Mouse (Mus musculus): ENCODE measurements at regions not wholly inside any gene's neighbourhood (a gene's known extent, or its start where the extent isn't known, plus 50 kb on each side); places are given as distances from the start of the nearest gene placed in this dataset.

GRCm38 (mm10) chr9:47432715-47433114 lies 97.3 kb upstream of the Cadm1 start:
- no peak for DNase-seq (ENCODE audit: low spot score in 2 of 2)

GRCm38 (mm10) chr9:47433185-47433584 lies 96.8 kb upstream of the Cadm1 start:
- DNase-seq (ENCODE audit: low spot score in 2 of 2), result no peak

- DNase-seq (ENCODE audit: low spot score in 2 of 2), result no peak
Measured at GRCm38 (mm10) chr9:47434091-47434490, 95.9 kb upstream of the Cadm1 start.

- no peak for DNase-seq (ENCODE audit: low spot score in 2 of 2)
Measured at GRCm38 (mm10) chr9:47438976-47439375, 91.0 kb upstream of the Cadm1 start.

- no peak for DNase-seq (ENCODE audit: low spot score in 2 of 2)
Measured at GRCm38 (mm10) chr9:47439506-47439905, 90.5 kb upstream of the Cadm1 start.

- DNase-seq (ENCODE audit: low spot score in 2 of 2), result peak in 1 of 2 experiments; percentile 44
Measured at GRCm38 (mm10) chr9:47440128-47440527, 89.8 kb upstream of the Cadm1 start.

- no peak for DNase-seq (ENCODE audit: low spot score in 2 of 2)
Measured at GRCm38 (mm10) chr9:47441155-47441554, 88.8 kb upstream of the Cadm1 start.

GRCm38 (mm10) chr9:47444168-47444567 lies 85.8 kb upstream of the Cadm1 start:
- no peak for DNase-seq (ENCODE audit: low spot score in 2 of 2)

- DNase-seq (ENCODE audit: low spot score in 2 of 2), result no peak
Measured at GRCm38 (mm10) chr9:47444752-47445151, 85.2 kb upstream of the Cadm1 start.

GRCm38 (mm10) chr9:47445332-47445731 lies 84.6 kb upstream of the Cadm1 start:
- DNase-seq (ENCODE audit: low spot score in 2 of 2), result no peak

- no peak for DNase-seq (ENCODE audit: low spot score in 2 of 2)
Measured at GRCm38 (mm10) chr9:47452752-47453151, 77.2 kb upstream of the Cadm1 start.

- DNase-seq (ENCODE audit: low spot score in 2 of 2), result no peak
Measured at GRCm38 (mm10) chr9:47458721-47459418, 71.1 kb upstream of the Cadm1 start.

- DNase-seq (ENCODE audit: low spot score in 2 of 2), result no peak
Measured at GRCm38 (mm10) chr9:47459461-47460049, 70.4 kb upstream of the Cadm1 start.

- DNase-seq (ENCODE audit: low spot score in 2 of 2), result no peak
Measured at GRCm38 (mm10) chr9:47460241-47460640, 69.7 kb upstream of the Cadm1 start.

- DNase-seq (ENCODE audit: low spot score in 2 of 2), result no peak
Measured at GRCm38 (mm10) chr9:47461915-47462314, 68.1 kb upstream of the Cadm1 start.

- DNase-seq (ENCODE audit: low spot score in 2 of 2), result no peak
Measured at GRCm38 (mm10) chr9:47466767-47467166, 63.2 kb upstream of the Cadm1 start.

- no peak for DNase-seq (ENCODE audit: low spot score in 2 of 2)
Measured at GRCm38 (mm10) chr9:47467815-47468214, 62.2 kb upstream of the Cadm1 start.

GRCm38 (mm10) chr9:47469576-47469975 lies 60.4 kb upstream of the Cadm1 start:
- DNase-seq (ENCODE audit: low spot score in 2 of 2), result no peak

- no peak for DNase-seq (ENCODE audit: low spot score in 2 of 2)
Measured at GRCm38 (mm10) chr9:47470741-47471140, 59.2 kb upstream of the Cadm1 start.

- DNase-seq (ENCODE audit: low spot score in 2 of 2), result no peak
Measured at GRCm38 (mm10) chr9:47471767-47472420, 58.1 kb upstream of the Cadm1 start.

- no peak for DNase-seq (ENCODE audit: low spot score in 2 of 2)
Measured at GRCm38 (mm10) chr9:47473776-47474365, 56.1 kb upstream of the Cadm1 start.

- DNase-seq (ENCODE audit: low spot score in 2 of 2), result no peak
Measured at GRCm38 (mm10) chr9:47474776-47475175, 55.2 kb upstream of the Cadm1 start.
